Mouse (Mus musculus): ENCODE data around the gene Mrpl51. TPM values are rescaled to one million over a fixed set of nuclear protein-coding genes. Genes with fewer than 3 reads are reported as not detected.

The Mrpl51 gene
- total and polyA plus RNA-seq, 3 experiments: 166 to 343 (median 303) TPM

DNA sequence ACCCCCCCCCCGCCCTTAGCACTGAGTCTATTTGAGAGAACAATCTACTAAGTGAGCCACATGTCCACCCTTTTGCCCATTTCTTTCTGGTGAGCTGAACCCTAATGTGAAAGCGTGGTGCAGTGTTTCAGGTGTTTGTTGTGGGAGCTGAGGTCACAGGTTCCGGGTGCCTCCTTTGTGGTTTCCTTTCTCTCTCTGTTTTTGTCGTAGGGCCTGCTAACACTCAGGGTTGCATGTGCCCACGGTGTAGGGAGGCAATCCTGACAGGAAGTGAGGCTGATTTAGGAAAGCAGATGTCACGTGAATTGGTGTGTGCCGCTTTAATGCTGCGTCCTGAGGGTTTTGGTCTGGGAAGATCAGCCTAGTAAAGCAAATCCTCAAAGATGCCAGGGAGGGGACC lies 50.0 kb downstream of the Mrpl51 start:
- no peaks in the 10 kb centered on the region for H3K79me2 ChIP-seq (replicated peaks; ENCODE audit: control insufficient read depth, insufficient read depth, low read length)
- no peak for DNase-seq
- no peaks in the 10 kb centered on the region for H3K36me3 ChIP-seq (ENCODE audit: control insufficient read depth, insufficient read depth, low read length)
- no peak overlapping the region for H3K9ac ChIP-seq (ENCODE audit: low read depth, low read length)
- TF ChIP-seq CTCF (IDR thresholded peaks at IDR 0.05): no peak
- no peak for TF ChIP-seq POLR2A (IDR thresholded peaks at IDR 0.05; ENCODE audit: insufficient read depth, low read depth, low read length)
- no peak for TF ChIP-seq EP300 (IDR thresholded peaks at IDR 0.05; ENCODE audit: insufficient read depth, low read depth, low read length)
- no peak overlapping the region for H3K4me3 ChIP-seq
- WGBS: 70% methylated on average over 8 of the region's 8 CpGs
- no peaks in the 10 kb centered on the region for H3K27me3 ChIP-seq (ENCODE audit: control insufficient read depth, insufficient read depth, low read length)
- no peaks in the 10 kb centered on the region for H3K4me1 ChIP-seq (ENCODE audit: control insufficient read depth, insufficient read depth, low read length)
- intact Hi-C loops (cut with DNase I): no loop called here
- H3K27ac ChIP-seq: no peak overlapping the region

DNA sequence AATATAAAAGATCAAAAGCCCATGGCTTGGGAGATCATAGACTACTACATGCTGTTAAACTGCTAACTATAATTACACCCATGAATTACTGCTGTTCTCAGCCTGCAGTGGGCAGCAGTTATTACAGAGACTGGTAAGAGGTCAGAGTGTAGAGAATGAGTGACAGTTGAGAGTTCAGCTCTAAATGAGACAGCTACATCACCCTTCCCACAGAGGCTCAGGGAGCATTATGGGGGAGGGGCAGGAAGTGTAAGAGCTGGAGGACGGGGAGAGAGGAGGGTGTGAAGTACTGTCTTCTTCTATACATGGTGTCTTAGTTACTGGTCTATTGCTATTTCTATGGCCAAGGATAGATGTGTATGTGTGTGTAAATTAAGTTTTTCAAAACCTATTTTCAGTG lies 53.0 kb downstream of the Mrpl51 start:
- H3K4me3 ChIP-seq: no peak overlapping the region
- no peaks in the 10 kb centered on the region for H3K36me3 ChIP-seq (ENCODE audit: control insufficient read depth, insufficient read depth, low read length)
- 27% methylated on average over 1 of the region's 1 CpGs for WGBS
- H3K9ac ChIP-seq (ENCODE audit: low read depth, low read length): no peak overlapping the region
- H3K4me1 ChIP-seq (ENCODE audit: control insufficient read depth, insufficient read depth, low read length): no peaks in the 10 kb centered on the region
- intact Hi-C loops (cut with DNase I): no loop called here
- H3K79me2 ChIP-seq (replicated peaks; ENCODE audit: control insufficient read depth, insufficient read depth, low read length): no peaks in the 10 kb centered on the region
- TF ChIP-seq CTCF (IDR thresholded peaks at IDR 0.05): no peak
- no peak for TF ChIP-seq POLR2A (IDR thresholded peaks at IDR 0.05; ENCODE audit: insufficient read depth, low read depth, low read length)
- TF ChIP-seq EP300 (IDR thresholded peaks at IDR 0.05; ENCODE audit: insufficient read depth, low read depth, low read length): no peak
- no peaks in the 10 kb centered on the region for H3K27me3 ChIP-seq (ENCODE audit: control insufficient read depth, insufficient read depth, low read length)
- no peak for DNase-seq
- no peak overlapping the region for H3K27ac ChIP-seq

Small RNA genes lying within 50 kb of the gene (microRNA-seq; reads per million reads assigned to microRNA genes)
- gene Mir3098: 2.3 to 3.9 reads per million in 2 experiments
- 0 reads per million in 2 experiments for gene Mir8113

Other genes with a start within 250 kb of the Mrpl51 start
- gene Cops7a, start 226.3 kb upstream of the Mrpl51 start, total RNA-seq (2021): 10 to 100 TPM; 83.2 to 99.8 TPM
- 208 and 238 TPM in 2 replicates for gene Cops7a, start 226.3 kb upstream of the Mrpl51 start, polyA plus RNA-seq (2012; rRNA removed)
- under 1 TPM; 0.43 to 0.50 TPM for gene Pianp, start 195.1 kb upstream of the Mrpl51 start, total RNA-seq (2021)
- 1.7 and 2.0 TPM in 2 replicates for gene Pianp, start 195.1 kb upstream of the Mrpl51 start, polyA plus RNA-seq (2012; rRNA removed)
- 10 to 100 TPM; 22.4 to 22.8 TPM for gene Zfp384, start 182.7 kb upstream of the Mrpl51 start, total RNA-seq (2021)
- 28.2 and 33.5 TPM in 2 replicates for gene Zfp384, start 182.7 kb upstream of the Mrpl51 start, polyA plus RNA-seq (2012; rRNA removed)
- 10 to 100 TPM; 26.1 to 27.1 TPM for gene Ing4, start 152.0 kb upstream of the Mrpl51 start, total RNA-seq (2021)
- 26.3 and 36.2 TPM in 2 replicates for gene Ing4, start 152.0 kb upstream of the Mrpl51 start, polyA plus RNA-seq (2012; rRNA removed)
- 1 to 10 TPM; 1.9 to 2.3 TPM for gene Acrbp, start 142.1 kb upstream of the Mrpl51 start, total RNA-seq (2021)
- gene Acrbp, start 142.1 kb upstream of the Mrpl51 start, polyA plus RNA-seq (2012; rRNA removed): 13.6 and 16.3 TPM in 2 replicates
- gene Lpar5, start 123.9 kb upstream of the Mrpl51 start, total RNA-seq (2021): under 1 TPM in 1 of 2 experiments, not detected in 1; 0.20 TPM
- gene Lpar5, start 123.9 kb upstream of the Mrpl51 start, polyA plus RNA-seq (2012; rRNA removed): 1.2 and 2.3 TPM in 2 replicates
- gene Chd4, start 95.8 kb upstream of the Mrpl51 start, total RNA-seq (2021): 100 to 1,000 TPM in 1 of 2 experiments, 10 to 100 TPM in 1; 97.1 to 113 TPM
- gene Chd4, start 95.8 kb upstream of the Mrpl51 start, polyA plus RNA-seq (2012; rRNA removed): 28.3 and 31.6 TPM in 2 replicates
- 10 to 100 TPM; 18.9 to 20.3 TPM for gene Nop2, start 59.9 kb upstream of the Mrpl51 start, total RNA-seq (2021)
- 8.3 and 13.6 TPM in 2 replicates for gene Nop2, start 59.9 kb upstream of the Mrpl51 start, polyA plus RNA-seq (2012; rRNA removed)
- 1 to 10 TPM; 5.7 to 7.0 TPM for gene Iffo1, start 46.6 kb upstream of the Mrpl51 start, total RNA-seq (2021)
- gene Iffo1, start 46.6 kb upstream of the Mrpl51 start, polyA plus RNA-seq (2012; rRNA removed): 19.7 and 21.8 TPM in 2 replicates
- 1,000 to 10,000 TPM; 4,018 to 4,312 TPM for gene Gapdh, start 25.3 kb upstream of the Mrpl51 start, total RNA-seq (2021)
- gene Gapdh, start 25.3 kb upstream of the Mrpl51 start, polyA plus RNA-seq (2012; rRNA removed): 7,726 and 8,318 TPM in 2 replicates
- 10 to 100 TPM; 17.6 TPM for gene Ncapd2, start 100 bp upstream of the Mrpl51 start, total RNA-seq (2021)
- 34.0 and 40.2 TPM in 2 replicates for gene Ncapd2, start 100 bp upstream of the Mrpl51 start, polyA plus RNA-seq (2012; rRNA removed)
- gene Vamp1, start 23.8 kb downstream of the Mrpl51 start, total RNA-seq (2021): 1 to 10 TPM; 4.9 to 5.3 TPM
- 14.1 and 20.4 TPM in 2 replicates for gene Vamp1, start 23.8 kb downstream of the Mrpl51 start, polyA plus RNA-seq (2012; rRNA removed)
- gene Tapbpl, start 40.1 kb downstream of the Mrpl51 start, total RNA-seq (2021): 1 to 10 TPM; 4.1 to 6.6 TPM
- gene Tapbpl, start 40.1 kb downstream of the Mrpl51 start, polyA plus RNA-seq (2012; rRNA removed): 7.4 and 7.6 TPM in 2 replicates
- gene Cd27, start 45.2 kb downstream of the Mrpl51 start, total RNA-seq (2021): under 1 TPM; 0.41 to 0.42 TPM
- gene Cd27, start 45.2 kb downstream of the Mrpl51 start, polyA plus RNA-seq (2012; rRNA removed): 0.67 and 2.2 TPM in 2 replicates
- not detected for gene Tuba3a, start 94.2 kb downstream of the Mrpl51 start, total RNA-seq (2021)
- gene Tuba3a, start 94.2 kb downstream of the Mrpl51 start, polyA plus RNA-seq (2012; rRNA removed): 0.82 and 0.92 TPM in 2 replicates
- gene Ltbr, start 122.1 kb downstream of the Mrpl51 start, total RNA-seq (2021): 10 to 100 TPM; 28.2 to 28.8 TPM
- 34.8 and 36.5 TPM in 2 replicates for gene Ltbr, start 122.1 kb downstream of the Mrpl51 start, polyA plus RNA-seq (2012; rRNA removed)
- under 1 TPM; 0.37 to 0.75 TPM for gene Scnn1a, start 128.9 kb downstream of the Mrpl51 start, total RNA-seq (2021)
- gene Scnn1a, start 128.9 kb downstream of the Mrpl51 start, polyA plus RNA-seq (2012; rRNA removed): 0.76 and 3.1 TPM in 2 replicates
- 10 to 100 TPM; 50.8 to 62.8 TPM for gene Tnfrsf1a, start 157.6 kb downstream of the Mrpl51 start, total RNA-seq (2021)
- 57.1 and 59.7 TPM in 2 replicates for gene Tnfrsf1a, start 157.6 kb downstream of the Mrpl51 start, polyA plus RNA-seq (2012; rRNA removed)
- under 1 TPM in 1 of 2 experiments, not detected in 1; 0.08 TPM for gene Plekhg6, start 189.0 kb downstream of the Mrpl51 start, total RNA-seq (2021)
- gene Plekhg6, start 189.0 kb downstream of the Mrpl51 start, polyA plus RNA-seq (2012; rRNA removed): 0.06 and 0.14 TPM in 2 replicates